Mouse (Mus musculus) liver, embryonic 14.5 days (tissue): ENCODE results near the gene Cyld. TPM values are rescaled to one million over a fixed set of nuclear protein-coding genes. Genes with fewer than 3 reads are reported as not detected.
"Not testable (repeated sequence)": the region's sequence is repeated elsewhere in the genome, so short reads cannot be mapped to it uniquely, and the experiment has no call there.

Experiments
- ATAC-seq: fragments of 200-750 bp; cut with Nextera tagmentation; 2 replicates; pipeline ENCODE4 v1.8.0; 2017; ENCODE audit warnings: moderate number of reproducible peaks, mild to moderate bottlenecking, moderate library complexity; ENCODE audit not compliant: insufficient read depth
- DNase-seq, 3 experiments: peaks; one replicate each; pipeline ENCODE4 v3.0.0-alpha.2; 2012 to 2013; ENCODE audit warnings: low read depth in 3 of 3, low spot score in 3 of 3
- H3K27ac ChIP-seq: fragments of 300-500 bp; sonication (generic); 2 replicates; pipeline ENCODE4 v1.5.1; 2014; ENCODE audit warnings: moderate library complexity, mild to moderate bottlenecking, control low read depth, inconsistent platforms
- H3K27me3 ChIP-seq: fragments of 300-500 bp; sonication (generic); 2 replicates; pipeline ENCODE4 v1.6.1; 2014; ENCODE audit warnings: mild to moderate bottlenecking, low read length, moderate library complexity; ENCODE audit not compliant: control insufficient read depth, insufficient read depth
- H3K36me3 ChIP-seq: fragments of 300-500 bp; sonication (generic); replicated peaks from 2 replicates; pipeline ENCODE4 v1.6.1; 2014; ENCODE audit warnings: low read depth; ENCODE audit not compliant: control insufficient read depth, insufficient read depth
- H3K4me1 ChIP-seq, 2 experiments: fragments of 200-500 bp in 1 of 2; fragments of 300-500 bp in 1 of 2; sonication (generic) in 1 of 2; replicated peaks; 2 replicates each; pipeline ENCODE4 v1.6.1; 2012 to 2014; ENCODE audit warnings: antibody characterized with exemption in 1 of 2, inconsistent platforms in 1 of 2, low read length in 1 of 2; ENCODE audit not compliant: control insufficient read depth in 2 of 2, insufficient read depth in 2 of 2
- H3K4me2 ChIP-seq: fragments of 300-500 bp; sonication (generic); 2 replicates; pipeline ENCODE4 v1.6.1; 2014; ENCODE audit warnings: low read depth, mild to moderate bottlenecking, control low read depth, moderate library complexity
- H3K4me3 ChIP-seq, 2 experiments: fragments of 200-500 bp in 1 of 2; fragments of 300-500 bp in 1 of 2; sonication (generic) in 1 of 2; 2 replicates each; pipeline ENCODE4 v1.5.1; 2012 to 2014; ENCODE audit warnings: low read depth in 2 of 2, low read length in 2 of 2, mild to moderate bottlenecking in 2 of 2, control low read depth in 1 of 2, inconsistent platforms in 1 of 2, moderate library complexity in 1 of 2; ENCODE audit not compliant: insufficient read depth in 1 of 2
- H3K9ac ChIP-seq: fragments of 300-500 bp; sonication (generic); replicated peaks from 2 replicates; pipeline ENCODE4 v1.6.1; 2014; ENCODE audit warnings: mild to moderate bottlenecking, control low read depth, moderate library complexity
- H3K9me3 ChIP-seq: fragments of 300-500 bp; sonication (generic); 2 replicates; pipeline ENCODE4 v1.6.1; 2016; ENCODE audit warnings: low read length, mixed read lengths; ENCODE audit not compliant: control insufficient read depth
- CTCF ChIP-seq: IDR thresholded peaks from 2 replicates; pipeline ENCODE4 v1.5.1; 2016; ENCODE audit warnings: antibody characterized with exemption, low read depth, control low read depth
- EP300 ChIP-seq: IDR thresholded peaks from 2 replicates; pipeline ENCODE4 v1.6.1; 2016; ENCODE audit warnings: antibody characterized with exemption, low read depth
- WGBS: fragments of 180-500 bp; shearing (Covaris S2); extraction: QIAGEN DNeasy Blood & Tissue Kit; methylation state at CpG from one replicate; pipeline ENCODE4 v1.1.7; 2014; ENCODE audit not compliant: insufficient replicate concordance; 5-methylcytosine and 5-hydroxymethylcytosine counted together
- polyA plus RNA-seq, 2 experiments: library from polyadenylated mRNA; depleted of rRNA in 1 of 2; stranded (reverse) in 1 of 2; unstranded in 1 of 2; fragments of >200 nt; fragmentation: Nextera tagmentation in 1 of 2; extraction: Ambion mirVana in 1 of 2; gene quantifications; 2 replicates each; pipeline versions ENCODE4 v1.2.1 to v1.2.3; 2012 to 2014

The Cyld gene
- 2.0 and 2.7 TPM in 2 replicates for polyA plus RNA-seq (2012; rRNA removed)
- polyA plus RNA-seq (2014; fragmentation: Nextera tagmentation; extraction: Ambion mirVana): 5.0 and 5.2 TPM in 2 replicates

GRCm38 (mm10) chr8:88696721-88697641 is at the start of gene Cyld:
Gene Cyld (plus strand): TSS chr8:88697028.
- peak within 1 kb of the TSS; percentile 82 for H3K4me2 ChIP-seq
- peak within 1 kb of the TSS; percentile 27 for H3K27ac ChIP-seq
- ATAC-seq: peak; percentile 96
- H3K27me3 ChIP-seq: no peaks in the 10 kb centered on the region
- under 1% methylated on average over 79 of the region's 80 CpGs for WGBS
- peaks cover 6 to 10% of the 10 kb centered on the region in 2 experiments for H3K4me1 ChIP-seq
- H3K4me3 ChIP-seq: peak within 1 kb of the TSS; percentile 77 to 90
- no peaks in the 10 kb centered on the region for H3K36me3 ChIP-seq
- TF ChIP-seq CTCF (no peak), EP300 (no peak)
- peak within 1 kb of the TSS; percentile 82 for H3K9ac ChIP-seq
- peak; percentile 98 for DNase-seq
- no peaks in the 10 kb centered on the region for H3K9me3 ChIP-seq

- no peak for ATAC-seq
- H3K4me2 ChIP-seq: no peak overlapping the region
Observed at GRCm38 (mm10) chr8:88648322-88648721, 48.5 kb upstream of the Cyld start.

GRCm38 (mm10) chr8:88650016-88650708 is 46.7 kb upstream of the Cyld start:
- H3K9me3 ChIP-seq: no peaks in the 10 kb centered on the region
- ATAC-seq: no peak
- no peak overlapping the region for H3K4me2 ChIP-seq
- no peak overlapping the region for H3K4me3 ChIP-seq
- H3K9ac ChIP-seq: no peak overlapping the region
- DNase-seq: no peak
- no peak overlapping the region for H3K27ac ChIP-seq
- no peaks in the 10 kb centered on the region for H3K4me1 ChIP-seq
- no peaks in the 10 kb centered on the region for H3K36me3 ChIP-seq
- H3K27me3 ChIP-seq: no peaks in the 10 kb centered on the region
- TF ChIP-seq CTCF (no peak), EP300 (no peak)
- 45% methylated on average over 6 of the region's 6 CpGs for WGBS

More at GRCm38 (mm10) chr8:88648322-88648721, 48.5 kb upstream of the Cyld start:
- no peak overlapping the region for H3K27ac ChIP-seq
- no peaks in the 10 kb centered on the region for H3K4me1 ChIP-seq
- H3K36me3 ChIP-seq: no peaks in the 10 kb centered on the region
- H3K4me3 ChIP-seq: no peak overlapping the region
- H3K9me3 ChIP-seq: no peaks in the 10 kb centered on the region
- no peaks in the 10 kb centered on the region for H3K27me3 ChIP-seq
- no peak for DNase-seq
- H3K9ac ChIP-seq: no peak overlapping the region
- TF ChIP-seq EP300 (no peak), CTCF (no peak)

- H3K27me3 ChIP-seq, H3K36me3 ChIP-seq, H3K9me3 ChIP-seq, ATAC-seq, H3K27ac ChIP-seq, H3K4me1 ChIP-seq, H3K4me2 ChIP-seq, H3K9ac ChIP-seq, DNase-seq, H3K4me3 ChIP-seq: not testable (repeated sequence)
- 38% methylated on average over 4 of the region's 4 CpGs for WGBS
Observed at GRCm38 (mm10) chr8:88651122-88651521, 45.7 kb upstream of the Cyld start.

- TF ChIP-seq EP300 (no peak), CTCF (no peak)
- ATAC-seq: no peak
- Histone ChIP-seq H3K4me3 (no peak overlapping the region), H3K9ac (no peak overlapping the region), H3K36me3 (no peaks in the 10 kb centered on the region), H3K9me3 (no peaks in the 10 kb centered on the region), H3K27ac (no peak overlapping the region), H3K4me2 (no peak overlapping the region), H3K27me3 (no peaks in the 10 kb centered on the region), H3K4me1 (no peaks in the 10 kb centered on the region)
- no peak for DNase-seq
Observed at GRCm38 (mm10) chr8:88655334-88655733, 41.5 kb upstream of the Cyld start.
